ENCODE assay signal across 23 mouse cellular contexts in genomic region chr6:24111614-24112013, GRCm38 (mm10). TPM values are rescaled to one million over a fixed set of nuclear protein-coding genes. Genes with fewer than 3 reads are reported as not detected.
DNase-seq lines count a peak whose midpoint lies in the region; ATAC-seq lines count a peak whose summit lies in the region.
"Had no signal": no experiment of that assay in that cellular context is flagged by ENCODE, and none has a peak within 500 bp of the region (broad histone marks: within the 10 kb centered on the region; RNA-seq: fewer than 3 reads in every experiment).

No protein-coding gene starts in this region.

- no peaks in the 10 kb centered on the region for H3K27me3 ChIP-seq in forebrain, embryonic 11.5 days (ENCODE audit: control insufficient read depth, insufficient read depth, low read length)
- H3K27me3 ChIP-seq: embryonic facial prominence, embryonic 13.5 days; forebrain, embryonic 13.5 days; heart, embryonic 12.5 days; hindbrain, embryonic 15.5 days had no signal

- H3K4me1 ChIP-seq in forebrain, embryonic 11.5 days (replicated peaks; ENCODE audit: control insufficient read depth, insufficient read depth, low read length) = no peaks in the 10 kb centered on the region
- H3K4me1 ChIP-seq: embryonic facial prominence, embryonic 13.5 days; forebrain, embryonic 13.5 days; heart, embryonic 12.5 days; hindbrain, embryonic 10.5 days; hindbrain, embryonic 15.5 days had no signal

- no peak overlapping the region for H3K4me3 ChIP-seq in forebrain, embryonic 11.5 days (ENCODE audit: low read depth, low read length)
- H3K4me3 ChIP-seq: embryonic facial prominence, embryonic 13.5 days; forebrain, embryonic 13.5 days; heart, embryonic 12.5 days; hindbrain, embryonic 10.5 days; hindbrain, embryonic 15.5 days had no signal

- intact Hi-C loops in left cerebral cortex, postnatal 4 days (cut with DNase I) = no loop called here

- no peak overlapping the region for H3K9ac ChIP-seq in forebrain, embryonic 11.5 days (ENCODE audit: low read length)
- H3K9ac ChIP-seq: embryonic facial prominence, embryonic 13.5 days; forebrain, embryonic 13.5 days; forebrain, postnatal 0 days; heart, embryonic 12.5 days; hindbrain, embryonic 15.5 days had no signal

- no peak overlapping the region for H3K4me2 ChIP-seq in forebrain, embryonic 11.5 days (ENCODE audit: low read depth, low read length, severe bottlenecking)
- H3K4me2 ChIP-seq: embryonic facial prominence, embryonic 13.5 days; forebrain, embryonic 13.5 days; heart, embryonic 12.5 days; hindbrain, embryonic 15.5 days had no signal

- no peak for ATAC-seq in forebrain, embryonic 11.5 days (replicated peaks; ENCODE audit: low FRiP score)
- ATAC-seq: forebrain, embryonic 13.5 days; forebrain, postnatal 0 days; intestine, embryonic 16.5 days had no signal

- no peaks in the 10 kb centered on the region for H3K36me3 ChIP-seq in forebrain, embryonic 11.5 days (ENCODE audit: control insufficient read depth, insufficient read depth, low read length)
- H3K36me3 ChIP-seq: embryonic facial prominence, embryonic 13.5 days; heart, embryonic 12.5 days; hindbrain, embryonic 10.5 days; hindbrain, embryonic 15.5 days had no signal

- 89% methylated on average over 8 of the region's 8 CpGs for WGBS in forebrain, embryonic 11.5 days

- no peak overlapping the region for H3K27ac ChIP-seq in forebrain, embryonic 11.5 days (ENCODE audit: low read depth, low read length)
- H3K27ac ChIP-seq: embryonic facial prominence, embryonic 13.5 days; forebrain, embryonic 13.5 days; hindbrain, embryonic 10.5 days; hindbrain, embryonic 15.5 days had no signal

- no peaks in the 10 kb centered on the region for H3K9me3 ChIP-seq in forebrain, embryonic 11.5 days (ENCODE audit: control insufficient read depth, low read length)
- H3K9me3 ChIP-seq: forebrain, embryonic 13.5 days; heart, embryonic 12.5 days; hindbrain, embryonic 15.5 days had no signal

- DNase-seq in left cerebral cortex, postnatal 4 days = peak; percentile 33
- no peak for DNase-seq in left cerebral cortex, adult 18-20 months (ENCODE audit: low spot score in 2 of 2)
- peak; percentile 60 for DNase-seq in cerebellum, adult 9-10 months
- DNase-seq in cerebellum, postnatal 14 days = peak; percentile 72 to 81
- no peak for DNase-seq in neural tube, embryonic 10.5 days (ENCODE audit: extremely low spot score, low spot score)
- no peak for DNase-seq in forebrain, embryonic 11.5 days (ENCODE audit: low spot score)
- DNase-seq: adrenal gland, adult 2 months; adrenal gland, postnatal 36 days; forebrain, postnatal 0 days; gastrocnemius, postnatal 14 days; kidney, adult 2 months had no signal

RNA-seq across cellular contexts. Expression of gene Slc13a1, which starts 56.3 kb away (rescaled TPM):
- total RNA-seq in left cerebral cortex, postnatal 4 days (2021) = under 1 TPM; 0.52 TPM
- under 1 TPM; 0.19 to 0.21 TPM for total RNA-seq in left cerebral cortex, adult 18-20 months (2021)
- 0.07 TPM in 1 of 2 replicates, not detected in the other for polyA plus RNA-seq in forebrain, embryonic 11.5 days (2014; fragmentation: Nextera tagmentation; extraction: Ambion mirVana)
- total RNA-seq: gastrocnemius, adult 18-20 months; gastrocnemius, postnatal 14 days; granulocyte monocyte progenitor cell, adult 5-6 weeks; heart, adult 8-10 months; heart, postnatal 25 days had no signal
- polyA plus RNA-seq: adrenal gland, adult 2 months; brain, embryonic 14.5 days; cortical plate, adult 2 months; embryonic facial prominence, embryonic 13.5 days; heart, embryonic 12.5 days had no signal

Comparison
In these comparisons a context has a peak if more than half of its experiments do, and no peak if none do; other contexts are left out.
1. DNase-seq: peak in left cerebral cortex, postnatal 4 days (single experiment), cerebellum, adult 9-10 months (single experiment) and cerebellum, postnatal 14 days (2 of 2); none in left cerebral cortex, adult 18-20 months (0 of 2), neural tube, embryonic 10.5 days (single experiment) and forebrain, embryonic 11.5 days (single experiment).